Mouse (Mus musculus): ENCODE results near the gene Galc. TPM values are rescaled to one million over a fixed set of nuclear protein-coding genes. Genes with fewer than 3 reads are reported as not detected.

Galc gene
- 10 to 100 TPM; 21.7 to 23.4 TPM for total RNA-seq (2021)
- long read RNA-seq, partial matches to known transcripts = 0 of 7 reads
- long read RNA-seq, other reads (novel, unspliced or antisense) = 4 of 7 reads

GRCm38 (mm10) chr12:98258845-98259517, at the start of gene Galc:
Gene Galc, minus strand, starts transcription at chr12:98259459.
- DNase-seq (ENCODE audit: low spot score in 2 of 2) = peak; percentile 84 to 92

GRCm38 (mm10) chr12:98307179-98307915, 48.1 kb upstream of the Galc start:
- peak in 1 of 2 experiments; percentile 21 for DNase-seq (ENCODE audit: low spot score in 2 of 2)

- no peak for DNase-seq (ENCODE audit: low spot score in 2 of 2)
These were observed 43.8 kb upstream of the Galc start for GRCm38 (mm10) chr12:98303013-98303412.

GRCm38 (mm10) chr12:98301980-98302379, 42.7 kb upstream of the Galc start:
- DNase-seq (ENCODE audit: low spot score in 2 of 2) = no peak

- DNase-seq (ENCODE audit: low spot score in 2 of 2) = no peak
These were observed 35.0 kb upstream of the Galc start for GRCm38 (mm10) chr12:98294241-98294640.

GRCm38 (mm10) chr12:98292278-98292677, 33.0 kb upstream of the Galc start:
- DNase-seq (ENCODE audit: low spot score in 2 of 2) = no peak

- DNase-seq (ENCODE audit: low spot score in 2 of 2) = no peak
These were observed 31.2 kb upstream of the Galc start for GRCm38 (mm10) chr12:98290475-98290874.

- DNase-seq (ENCODE audit: low spot score in 2 of 2) = no peak
These were observed 25.2 kb upstream of the Galc start for GRCm38 (mm10) chr12:98284477-98284876.

- no peak for DNase-seq (ENCODE audit: low spot score in 2 of 2)
These were observed 24.2 kb upstream of the Galc start for GRCm38 (mm10) chr12:98283487-98283860.

GRCm38 (mm10) chr12:98282776-98283486, 23.7 kb upstream of the Galc start:
- peak in 1 of 2 experiments; percentile 48 for DNase-seq (ENCODE audit: low spot score in 2 of 2)

- DNase-seq (ENCODE audit: low spot score in 2 of 2) = peak in 1 of 2 experiments; percentile 58
These were observed 21.7 kb upstream of the Galc start for GRCm38 (mm10) chr12:98280996-98281395.

- DNase-seq (ENCODE audit: low spot score in 2 of 2) = peak; percentile 48 to 84
These were observed 21.3 kb upstream of the Galc start for GRCm38 (mm10) chr12:98280530-98280929.

- DNase-seq (ENCODE audit: low spot score in 2 of 2) = no peak
These were observed 13.2 kb upstream of the Galc start for GRCm38 (mm10) chr12:98272433-98272832.

- no peak for DNase-seq (ENCODE audit: low spot score in 2 of 2)
These were observed 11.7 kb upstream of the Galc start for GRCm38 (mm10) chr12:98270810-98271566.

GRCm38 (mm10) chr12:98269791-98270745, 10.8 kb upstream of the Galc start:
- no peak for DNase-seq (ENCODE audit: low spot score in 2 of 2)

GRCm38 (mm10) chr12:98268441-98269369, 9.4 kb upstream of the Galc start, which contains the start of gene Gpr65:
Gene Gpr65, plus strand, starts transcription at chr12:98268635.
- DNase-seq (ENCODE audit: low spot score in 2 of 2) = no peak

GRCm38 (mm10) chr12:98265697-98266096, 6.4 kb upstream of the Galc start:
- DNase-seq (ENCODE audit: low spot score in 2 of 2) = no peak

GRCm38 (mm10) chr12:98259518-98259852, 226 bp upstream of the Galc start:
- no peak for DNase-seq (ENCODE audit: low spot score in 2 of 2)

GRCm38 (mm10) chr12:98258371-98258844, 851 bp downstream of the Galc start:
- DNase-seq (ENCODE audit: low spot score in 2 of 2) = no peak
